Mouse (Mus musculus) pancreas, adult 10 weeks (tissue): Measurements from ENCODE around the gene Jade2. TPM values are rescaled to one million over a fixed set of nuclear protein-coding genes. Genes with fewer than 3 reads are reported as not detected.

Experiments
- polyA plus RNA-seq: library from polyadenylated mRNA; stranded (reverse); fragments of 350-450 nt; fragmentation: Illumina TruSeq; extraction: RNeasy Lipid Tissue Mini Kit (QIAGEN cat#74804); gene quantifications from one replicate; pipeline ENCODE4 v1.2.3, GENCODE M21; 2015; ENCODE audit warnings: low read depth, low replicate concordance; ENCODE audit not compliant: insufficient read depth

Gene Jade2
- polyA plus RNA-seq = 4.3 TPM

DNA sequence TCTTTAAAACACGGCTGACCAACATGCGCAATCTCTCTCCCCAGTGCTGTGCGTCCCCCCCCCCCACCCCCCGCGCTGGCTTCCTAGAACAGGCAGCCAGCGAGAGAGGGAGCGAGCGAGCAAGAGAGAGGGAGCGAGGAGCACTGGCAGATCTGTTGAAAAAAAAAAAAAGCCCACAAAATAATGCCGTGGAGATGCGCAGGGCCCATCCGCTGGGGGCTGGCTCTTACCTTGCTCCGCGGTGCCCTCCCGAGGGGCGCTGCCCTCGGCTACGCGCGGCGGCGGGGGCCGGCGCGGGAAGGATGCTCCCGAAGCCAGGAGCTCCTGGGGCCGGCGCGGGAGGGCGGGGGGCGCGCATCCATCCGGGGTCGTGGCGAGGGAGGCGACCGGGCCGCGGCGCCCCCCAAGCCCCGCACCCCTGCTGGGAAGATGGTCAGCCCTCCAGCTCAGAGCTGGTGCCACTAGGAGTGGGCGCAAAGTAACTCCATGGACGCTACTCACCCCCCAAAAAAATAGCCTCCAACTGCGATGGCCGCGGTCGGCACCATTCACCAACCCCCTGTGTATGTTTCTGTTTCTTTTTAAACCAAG, at the start of gene Jade2:
Gene Jade2, minus strand, starts transcription at position 573 of the 591 bp plus-strand sequence.

Other genes with a start within 250 kb of the Jade2 start
- gene Nhp2, start 237.9 kb downstream of the Jade2 start, polyA plus RNA-seq = 18.4 TPM
- 10.1 TPM for gene Rmnd5b, start 221.8 kb downstream of the Jade2 start, polyA plus RNA-seq
- gene N4bp3, start 206.8 kb downstream of the Jade2 start, polyA plus RNA-seq = 1.7 TPM
- gene D930048N14Rik, start 206.7 kb downstream of the Jade2 start, polyA plus RNA-seq = 1.5 TPM
- 10.3 TPM for gene 0610009B22Rik, start 168.8 kb downstream of the Jade2 start, polyA plus RNA-seq
- 3.4 TPM for gene Sec24a, start 94.0 kb downstream of the Jade2 start, polyA plus RNA-seq
- gene Sar1b, start 94.0 kb downstream of the Jade2 start, polyA plus RNA-seq = 9.3 TPM
- gene Cdkn2aipnl, start 110.0 kb upstream of the Jade2 start, polyA plus RNA-seq = 7.9 TPM
- gene Ube2b, start 143.1 kb upstream of the Jade2 start, polyA plus RNA-seq = 35.1 TPM
- gene Cdkl3, start 146.6 kb upstream of the Jade2 start, polyA plus RNA-seq = 1.1 TPM
- 9.2 TPM for gene Ppp2ca, start 241.0 kb upstream of the Jade2 start, polyA plus RNA-seq